Mouse (Mus musculus): ENCODE measurements around the gene Mef2d. TPM values are rescaled to one million over a fixed set of nuclear protein-coding genes. Genes with fewer than 3 reads are reported as not detected.

Mef2d gene
- polyA plus RNA-seq, 1 experiment from 2014 or later: 11.1 TPM

GRCm38 (mm10) chr3:88156817-88157216 is 14.6 kb downstream of the Mef2d start:
- DNase-seq (ENCODE audit: extremely low spot score, low spot score): no peak
- Histone ChIP-seq H3K4me3 (no peak overlapping the region), H3K9me3 (no peaks in the 10 kb centered on the region), H3K27ac (no peak overlapping the region), H3K4me1 (peaks cover 27% of the 10 kb centered on the region), H3K27me3 (ENCODE audit: poor library complexity, severe bottlenecking) (no peaks in the 10 kb centered on the region), H3K36me3 (replicated peaks) (peaks cover 57% of the 10 kb centered on the region)

GRCm38 (mm10) chr3:88157771-88158597 is 15.8 kb downstream of the Mef2d start:
- DNase-seq (ENCODE audit: extremely low spot score, low spot score): peak; percentile 69
- no peaks in the 10 kb centered on the region for H3K27me3 ChIP-seq (ENCODE audit: poor library complexity, severe bottlenecking)
- H3K27ac ChIP-seq: peak overlapping the region; percentile 65
- H3K36me3 ChIP-seq (replicated peaks): peaks cover 68% of the 10 kb centered on the region
- H3K4me1 ChIP-seq: peaks cover 25% of the 10 kb centered on the region
- no peaks in the 10 kb centered on the region for H3K9me3 ChIP-seq
- 17% methylated on average over 23 of the region's 23 CpGs for WGBS
- H3K4me3 ChIP-seq: peak overlapping the region; percentile 9; the same call in 1 of the 2 replicates

- peaks cover 77% of the 10 kb centered on the region for H3K36me3 ChIP-seq (replicated peaks)
- WGBS: 86% methylated on average over 6 of the region's 6 CpGs
- H3K4me3 ChIP-seq: no peak overlapping the region
- DNase-seq (ENCODE audit: extremely low spot score, low spot score): no peak
- H3K27ac ChIP-seq: no peak overlapping the region
- H3K9me3 ChIP-seq: no peaks in the 10 kb centered on the region
- peaks cover 30% of the 10 kb centered on the region for H3K4me1 ChIP-seq
- no peaks in the 10 kb centered on the region for H3K27me3 ChIP-seq (ENCODE audit: poor library complexity, severe bottlenecking)
Observed at GRCm38 (mm10) chr3:88158991-88159390, 16.8 kb downstream of the Mef2d start.

GRCm38 (mm10) chr3:88160856-88161255 is 18.7 kb downstream of the Mef2d start:
- Histone ChIP-seq H3K36me3 (replicated peaks) (peaks cover 93% of the 10 kb centered on the region), H3K9me3 (no peaks in the 10 kb centered on the region), H3K27ac (no peak overlapping the region), H3K4me1 (peaks cover 39% of the 10 kb centered on the region), H3K4me3 (no peak overlapping the region), H3K27me3 (ENCODE audit: poor library complexity, severe bottlenecking) (no peaks in the 10 kb centered on the region)
- DNase-seq (ENCODE audit: extremely low spot score, low spot score): no peak
- 83% methylated on average over 6 of the region's 6 CpGs for WGBS

- no peak overlapping the region for H3K4me3 ChIP-seq
- no peaks in the 10 kb centered on the region for H3K9me3 ChIP-seq
- WGBS: 88% methylated on average over 8 of the region's 8 CpGs
- H3K27ac ChIP-seq: no peak overlapping the region
- peaks cover 37% of the 10 kb centered on the region for H3K4me1 ChIP-seq
- no peak for DNase-seq (ENCODE audit: extremely low spot score, low spot score)
- H3K27me3 ChIP-seq (ENCODE audit: poor library complexity, severe bottlenecking): no peaks in the 10 kb centered on the region
- H3K36me3 ChIP-seq (replicated peaks): peaks cover 94% of the 10 kb centered on the region
Observed at GRCm38 (mm10) chr3:88162259-88162658, 20.1 kb downstream of the Mef2d start.

- Histone ChIP-seq H3K9me3 (no peaks in the 10 kb centered on the region), H3K36me3 (replicated peaks) (peaks cover 98% of the 10 kb centered on the region), H3K27me3 (ENCODE audit: poor library complexity, severe bottlenecking) (no peaks in the 10 kb centered on the region), H3K4me3 (no peak overlapping the region), H3K27ac (no peak overlapping the region), H3K4me1 (peaks cover 32% of the 10 kb centered on the region)
- 78% methylated on average over 4 of the region's 4 CpGs for WGBS
- no peak for DNase-seq (ENCODE audit: extremely low spot score, low spot score)
Observed at GRCm38 (mm10) chr3:88162811-88163210, 20.6 kb downstream of the Mef2d start.

GRCm38 (mm10) chr3:88163847-88164246 is 21.7 kb downstream of the Mef2d start:
- peaks cover 26% of the 10 kb centered on the region for H3K4me1 ChIP-seq
- H3K9me3 ChIP-seq: no peaks in the 10 kb centered on the region
- no peaks in the 10 kb centered on the region for H3K27me3 ChIP-seq (ENCODE audit: poor library complexity, severe bottlenecking)
- whole genome bisulfite sequencing: 59% methylated on average over 3 of the region's 3 CpGs
- peak overlapping the region; percentile 72 for H3K27ac ChIP-seq
- peaks cover 97% of the 10 kb centered on the region for H3K36me3 ChIP-seq (replicated peaks)
- no peak for DNase-seq (ENCODE audit: extremely low spot score, low spot score)
- no peak overlapping the region for H3K4me3 ChIP-seq

GRCm38 (mm10) chr3:88164263-88164662 is 22.1 kb downstream of the Mef2d start:
- Histone ChIP-seq H3K36me3 (replicated peaks) (peaks cover 97% of the 10 kb centered on the region), H3K27me3 (ENCODE audit: poor library complexity, severe bottlenecking) (no peaks in the 10 kb centered on the region), H3K4me3 (no peak overlapping the region), H3K9me3 (no peaks in the 10 kb centered on the region), H3K4me1 (peaks cover 26% of the 10 kb centered on the region), H3K27ac (peak overlapping the region; percentile 72)
- WGBS: 55% methylated on average over 3 of the region's 3 CpGs
- DNase-seq (ENCODE audit: extremely low spot score, low spot score): no peak

GRCm38 (mm10) chr3:88166056-88166455 is 23.9 kb downstream of the Mef2d start:
- 95% methylated on average over 5 of the region's 5 CpGs for WGBS
- H3K27ac ChIP-seq: no peak overlapping the region
- H3K4me3 ChIP-seq: no peak overlapping the region
- peaks cover 97% of the 10 kb centered on the region for H3K36me3 ChIP-seq (replicated peaks)
- no peak for DNase-seq (ENCODE audit: extremely low spot score, low spot score)
- H3K4me1 ChIP-seq: peaks cover 26% of the 10 kb centered on the region
- no peaks in the 10 kb centered on the region for H3K27me3 ChIP-seq (ENCODE audit: poor library complexity, severe bottlenecking)
- H3K9me3 ChIP-seq: no peaks in the 10 kb centered on the region

GRCm38 (mm10) chr3:88170361-88170760 is 28.2 kb downstream of the Mef2d start:
- Histone ChIP-seq H3K4me3 (no peak overlapping the region), H3K9me3 (no peaks in the 10 kb centered on the region), H3K27ac (no peak overlapping the region), H3K36me3 (replicated peaks) (peaks cover 87% of the 10 kb centered on the region), H3K4me1 (no peaks in the 10 kb centered on the region), H3K27me3 (ENCODE audit: poor library complexity, severe bottlenecking) (no peaks in the 10 kb centered on the region)
- DNase-seq (ENCODE audit: extremely low spot score, low spot score): no peak
- 86% methylated on average over 5 of the region's 5 CpGs for WGBS

- H3K4me3 ChIP-seq: no peak overlapping the region
- WGBS: 92% methylated on average over 3 of the region's 3 CpGs
- H3K4me1 ChIP-seq: peaks cover 9% of the 10 kb centered on the region
- DNase-seq (ENCODE audit: extremely low spot score, low spot score): no peak
- H3K27me3 ChIP-seq (ENCODE audit: poor library complexity, severe bottlenecking): no peaks in the 10 kb centered on the region
- no peaks in the 10 kb centered on the region for H3K9me3 ChIP-seq
- H3K36me3 ChIP-seq (replicated peaks): peaks cover 71% of the 10 kb centered on the region
- H3K27ac ChIP-seq: no peak overlapping the region
Observed at GRCm38 (mm10) chr3:88172440-88172839, 30.3 kb downstream of the Mef2d start.

GRCm38 (mm10) chr3:88173375-88173774 is 31.2 kb downstream of the Mef2d start:
- H3K27me3 ChIP-seq (ENCODE audit: poor library complexity, severe bottlenecking): no peaks in the 10 kb centered on the region
- no peak overlapping the region for H3K27ac ChIP-seq
- DNase-seq (ENCODE audit: extremely low spot score, low spot score): no peak
- H3K4me3 ChIP-seq: no peak overlapping the region
- H3K36me3 ChIP-seq (replicated peaks): peaks cover 62% of the 10 kb centered on the region
- peaks cover 11% of the 10 kb centered on the region for H3K4me1 ChIP-seq
- H3K9me3 ChIP-seq: no peaks in the 10 kb centered on the region
- 54% methylated on average over 3 of the region's 3 CpGs for WGBS

GRCm38 (mm10) chr3:88174894-88175293 is 32.7 kb downstream of the Mef2d start:
- Histone ChIP-seq H3K36me3 (replicated peaks) (peaks cover 48% of the 10 kb centered on the region), H3K9me3 (no peaks in the 10 kb centered on the region), H3K27ac (no peak overlapping the region), H3K4me3 (no peak overlapping the region), H3K27me3 (ENCODE audit: poor library complexity, severe bottlenecking) (no peaks in the 10 kb centered on the region), H3K4me1 (peaks cover 11% of the 10 kb centered on the region)
- no peak for DNase-seq (ENCODE audit: extremely low spot score, low spot score)
- 95% methylated on average over 2 of the region's 2 CpGs for WGBS

All from forebrain, embryonic 10.5 days (tissue).